Comparison of ENCODE assay signal across 8 mouse cellular contexts in the genomic region with DNA sequence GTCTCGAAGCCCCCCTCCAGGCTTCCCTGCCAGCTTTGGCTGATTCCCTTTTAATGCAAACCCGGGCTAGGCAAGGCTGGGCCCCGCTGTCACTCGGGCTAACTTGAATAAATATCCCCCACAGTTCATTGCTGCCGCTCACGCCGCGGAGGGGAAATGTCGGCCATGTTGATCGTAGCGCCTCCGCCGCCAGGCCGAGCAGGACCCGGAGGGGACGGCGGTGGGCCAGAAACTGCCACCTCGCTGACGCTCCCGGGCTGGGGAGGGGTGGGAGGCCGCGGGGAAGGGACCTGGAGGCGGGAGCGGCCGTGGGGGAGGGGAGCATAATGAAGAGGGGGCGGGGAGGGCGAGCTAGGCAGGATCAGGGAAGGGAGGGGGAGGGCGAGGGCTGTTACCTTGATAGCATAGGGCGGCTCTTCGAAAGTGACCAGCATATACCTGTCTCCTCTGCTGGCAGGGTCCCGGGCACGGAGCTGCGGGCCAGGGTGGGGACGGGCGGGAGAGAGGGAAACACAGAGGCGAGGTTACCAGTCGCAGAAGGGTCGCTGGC. TPM values are rescaled to one million over a fixed set of nuclear protein-coding genes. Genes with fewer than 3 reads are reported as not detected.
DNase-seq lines count a peak whose midpoint lies in the region; ATAC-seq and TF ChIP-seq lines count a peak whose summit lies in the region.

No protein-coding gene starts in this region.

- H3K4me2 ChIP-seq in lung, embryonic 16.5 days (ENCODE audit: low read depth, low read length), result peak overlapping the region; percentile 73

- WGBS in cerebellum, adult 2 months, result under 1% methylated on average over 38 of the region's 38 CpGs
- under 1% methylated on average over 34 of the region's 38 CpGs for WGBS in hindbrain, embryonic 10.5 days
- WGBS in lung, embryonic 16.5 days, result under 1% methylated on average over 30 of the region's 38 CpGs
- WGBS in thymus, adult 2 months, result 2% methylated on average over 34 of the region's 38 CpGs

- H3K4me3 ChIP-seq in ES-E14 (ENCODE audit: insufficient read depth in 1 of 2, low read depth in 1 of 2, low read length in 2 of 2, poor library complexity in 1 of 2, severe bottlenecking in 1 of 2), result peak overlapping the region; percentile 64 to 97
- peak overlapping the region; percentile 82 for H3K4me3 ChIP-seq in cerebellum, adult 2 months (replicated peaks; ENCODE audit: insufficient read depth, low read depth, low read length)
- peak overlapping the region; percentile 90 for H3K4me3 ChIP-seq in hindbrain, embryonic 10.5 days
- peak overlapping the region; percentile 98 for H3K4me3 ChIP-seq in lung, embryonic 16.5 days (ENCODE audit: low read length)
- H3K4me3 ChIP-seq in thymus, adult 2 months (ENCODE audit: control insufficient read depth, insufficient read depth, low read length), result peak overlapping the region; percentile 99

- DNase-seq in ES-E14 (ENCODE audit: low read depth, low spot score), result peak; percentile 62
- DNase-seq in cerebellum, adult 2 months, result peak; percentile 78 to 81
- DNase-seq in forelimb bud, embryonic 11.5 days (ENCODE audit: low read depth, low spot score), result peak; percentile 68
- peak; percentile 84 for DNase-seq in hindbrain, embryonic 10.5 days (ENCODE audit: low spot score)
- peak; percentile 62 for DNase-seq in layer of hippocampus, adult 9-11 months
- DNase-seq in ovary, adult 18-20 months (ENCODE audit: low spot score), result peak; percentile 54
- DNase-seq in thymus, adult 2 months, result peak; percentile 65

- peak; percentile 19 for ATAC-seq in lung, embryonic 16.5 days (ENCODE audit: low read depth)

- no peaks in the 10 kb centered on the region; the same call in 1 of the 2 replicates for H3K36me3 ChIP-seq in ES-E14 (ENCODE audit: control insufficient read depth, insufficient read depth, low read length, poor library complexity, severe bottlenecking)
- H3K36me3 ChIP-seq in hindbrain, embryonic 10.5 days, result peaks cover 21% of the 10 kb centered on the region
- H3K36me3 ChIP-seq in lung, embryonic 16.5 days (ENCODE audit: control insufficient read depth, insufficient read depth, low read length), result peaks cover 7% of the 10 kb centered on the region; the same call in 1 of the 2 replicates
- no peaks in the 10 kb centered on the region for H3K36me3 ChIP-seq in thymus, adult 2 months (ENCODE audit: control insufficient read depth, insufficient read depth, low read length)

- H3K27ac ChIP-seq in ES-E14 (ENCODE audit: insufficient read depth, low read depth, low read length, poor library complexity, severe bottlenecking), result peak overlapping the region; percentile 96
- H3K27ac ChIP-seq in cerebellum, adult 2 months (ENCODE audit: insufficient read depth, low read length), result peak overlapping the region; percentile 62
- peak overlapping the region; percentile 98 for H3K27ac ChIP-seq in hindbrain, embryonic 10.5 days
- H3K27ac ChIP-seq in lung, embryonic 16.5 days (ENCODE audit: low read length), result peak overlapping the region; percentile 99
- peak overlapping the region; percentile 71 for H3K27ac ChIP-seq in thymus, adult 2 months (ENCODE audit: control insufficient read depth, insufficient read depth, low read length)

- no peaks in the 10 kb centered on the region for H3K9me3 ChIP-seq in ES-E14 (ENCODE audit: control insufficient read depth, insufficient read depth, low read depth, low read length)
- H3K9me3 ChIP-seq in hindbrain, embryonic 10.5 days, result no peaks in the 10 kb centered on the region
- H3K9me3 ChIP-seq in lung, embryonic 16.5 days (ENCODE audit: control insufficient read depth, low read length), result no peaks in the 10 kb centered on the region

- in situ Hi-C loops in ES-E14 (cut with MboI; ENCODE audit: low sequenced_read_pairs in 2 of 2, unreplicated experiment in 2 of 2), result no loop called here

- TF ChIP-seq CTCF in cerebellum, adult 2 months (IDR thresholded peaks at IDR 0.05; ENCODE audit: borderline replicate concordance, insufficient read depth, low read depth, low read length), result no peak
- TF ChIP-seq CTCF in thymus, adult 2 months (IDR thresholded peaks at IDR 0.05; ENCODE audit: borderline replicate concordance, control insufficient read depth, extremely low read depth, insufficient read depth, low read length, poor library complexity), result 0 out of 2 replicates have a peak, but pooled peaks have one; percentile 26

- H3K9ac ChIP-seq in ES-E14 (ENCODE audit: insufficient read depth, low read depth, low read length, poor library complexity, severe bottlenecking), result peak overlapping the region; percentile 88
- peak overlapping the region; percentile 100 for H3K9ac ChIP-seq in lung, embryonic 16.5 days (ENCODE audit: low read length)

- H3K4me1 ChIP-seq in ES-E14 (ENCODE audit: control insufficient read depth in 2 of 2, insufficient read depth in 2 of 2, low read length in 2 of 2, poor library complexity in 1 of 2), result peaks cover 0 to 7% of the 10 kb centered on the region in 2 experiments; a peak in 1 of 4 replicates
- peaks cover 3% of the 10 kb centered on the region; the same call in 1 of the 2 replicates for H3K4me1 ChIP-seq in cerebellum, adult 2 months (ENCODE audit: control insufficient read depth, insufficient read depth, low read length)
- H3K4me1 ChIP-seq in hindbrain, embryonic 10.5 days (replicated peaks), result peaks cover 23% of the 10 kb centered on the region
- 0 out of 2 replicates have a peak, but pooled peaks cover 4% of the 10 kb centered on the region for H3K4me1 ChIP-seq in lung, embryonic 16.5 days (replicated peaks; ENCODE audit: control insufficient read depth, insufficient read depth, low read length)
- H3K4me1 ChIP-seq in thymus, adult 2 months (replicated peaks; ENCODE audit: control insufficient read depth, insufficient read depth, low read length), result peaks cover 5% of the 10 kb centered on the region; the same call in 1 of the 2 replicates

- peak; percentile 61; the same call in 1 of the 2 replicates for TF ChIP-seq POLR2A in cerebellum, adult 2 months (IDR thresholded peaks at IDR 0.05; ENCODE audit: borderline replicate concordance, insufficient read depth, low read length)
- TF ChIP-seq POLR2A in thymus, adult 2 months (IDR thresholded peaks at IDR 0.05; ENCODE audit: control insufficient read depth, extremely low read depth, insufficient read depth, low read length, poor library complexity), result no peak

- H3K27me3 ChIP-seq in cerebellum, adult 2 months (ENCODE audit: control insufficient read depth, insufficient read depth, low read length), result no peaks in the 10 kb centered on the region
- no peaks in the 10 kb centered on the region for H3K27me3 ChIP-seq in hindbrain, embryonic 10.5 days (ENCODE audit: insufficient read depth, poor library complexity, severe bottlenecking)
- H3K27me3 ChIP-seq in lung, embryonic 16.5 days (ENCODE audit: control insufficient read depth, insufficient read depth, low read depth, low read length), result no peaks in the 10 kb centered on the region
- H3K27me3 ChIP-seq in thymus, adult 2 months (ENCODE audit: control insufficient read depth, insufficient read depth, low read length), result no peaks in the 10 kb centered on the region

TF ChIP-seq in ES-E14, 5 proteins besides CTCF, POLR2A, EP300 and RAD21:
- TF ChIP-seq CHD2 (IDR thresholded peaks at IDR 0.05; ENCODE audit: low read depth, low read length) (no peak), MAFK (IDR thresholded peaks at IDR 0.05; ENCODE audit: insufficient read depth, low read depth, low read length) (no peak), ZC3H11A (IDR thresholded peaks at IDR 0.05; ENCODE audit: borderline replicate concordance, low read depth, low read length) (no peak), HCFC1 (IDR thresholded peaks at IDR 0.05; ENCODE audit: borderline replicate concordance, insufficient read depth, low read length) (no peak), ZNF384 (IDR thresholded peaks at IDR 0.05; ENCODE audit: low read depth, low read length) (no peak)

RNA-seq across cellular contexts. Expression of a gene that starts 1.1 kb away (rescaled TPM):
- total RNA-seq in ES-E14 (2012; rRNA removed), result 38.4 and 47.6 TPM in 2 replicates
- polyA plus RNA-seq in cerebellum, adult 2 months (2012; rRNA removed), result 13.1 and 15.1 TPM in 2 replicates
- 17.7 and 20.5 TPM in 2 replicates for polyA plus RNA-seq in hindbrain, embryonic 10.5 days (2016; fragmentation: Nextera tagmentation; extraction: Ambion mirVana)
- 19.8 and 24.9 TPM in 2 replicates for polyA plus RNA-seq in lung, embryonic 16.5 days (2015; fragmentation: Nextera tagmentation; extraction: Ambion mirVana)
- polyA plus RNA-seq in thymus, adult 2 months (2012; rRNA removed), result 8.8 and 14.0 TPM in 2 replicates

Comparison
In these comparisons a context has a peak if more than half of its experiments do, and no peak if none do; other contexts are left out.
1. Peak in every context shown above with its lines: DNase-seq, ATAC-seq, H3K4me3 ChIP-seq and H3K27ac ChIP-seq.